Mouse (Mus musculus) cortical plate, adult 2 months (tissue): ENCODE data around the gene 6430548M08Rik.

Experiments used
- CTCF ChIP-seq: fragments of 200-500 bp; IDR thresholded peaks from 2 replicates; pipeline ENCODE4 v1.5.1; 2011; ENCODE audit warnings: mild to moderate bottlenecking, control low read depth, low read length; ENCODE audit not compliant: insufficient read depth; ENCODE audit errors: extremely low read depth
- POLR2A ChIP-seq: fragments of 200-500 bp; IDR thresholded peaks from 2 replicates; pipeline ENCODE4 v1.6.1; 2011; ENCODE audit warnings: mild to moderate bottlenecking, low read length, control low read depth; ENCODE audit not compliant: insufficient read depth; ENCODE audit errors: extremely low read depth

GRCm38 (mm10) chr8:120084783-120085182 lies 29.2 kb upstream of the 6430548M08Rik start:
- TF ChIP-seq CTCF, result no peak
- TF ChIP-seq POLR2A, result no peak
